26 mouse cellular contexts compared by ENCODE assay signal in genomic region chr2:6572976-6573375, GRCm38 (mm10).
DNase-seq lines count a peak whose midpoint lies in the region; ATAC-seq and TF ChIP-seq lines count a peak whose summit lies in the region.
"Had no signal": no experiment of that assay in that cellular context is flagged by ENCODE, and none has a peak within 500 bp of the region (broad histone marks: within the 10 kb centered on the region; RNA-seq: fewer than 3 reads in every experiment).

No protein-coding gene starts in this region.

- ATAC-seq in heart, embryonic 11.5 days (replicated peaks; ENCODE audit: insufficient number of reproducible peaks, low FRiP score, low TSS enrichment), result no peak
- ATAC-seq in midbrain, embryonic 11.5 days (ENCODE audit: low FRiP score), result no peak
- no peak for ATAC-seq in midbrain, embryonic 14.5 days (ENCODE audit: low FRiP score, low TSS enrichment)
- ATAC-seq: activated CD4-positive, CD25-positive, alpha-beta regulatory T cell, adult 4 months; CD4-positive, CD25-positive, alpha-beta regulatory T cell, adult 4 months; forebrain, embryonic 13.5 days; forebrain, embryonic 15.5 days; forebrain, postnatal 0 days; Patski had no signal

- TF ChIP-seq POLR2A in cortical plate, adult 2 months (IDR thresholded peaks at IDR 0.05; ENCODE audit: extremely low read depth, insufficient read depth, low read length), result no peak

- no peak overlapping the region for H3K9ac ChIP-seq in heart, embryonic 11.5 days (ENCODE audit: low read depth, low read length)
- H3K9ac ChIP-seq in midbrain, embryonic 11.5 days (ENCODE audit: low read length), result no peak overlapping the region
- H3K9ac ChIP-seq in midbrain, embryonic 14.5 days (replicated peaks; ENCODE audit: low read length), result no peak overlapping the region
- H3K9ac ChIP-seq: embryonic facial prominence, embryonic 13.5 days; embryonic facial prominence, embryonic 15.5 days; forebrain, embryonic 13.5 days; forebrain, embryonic 15.5 days; forebrain, postnatal 0 days had no signal

- no peak overlapping the region for H3K4me3 ChIP-seq in heart, embryonic 11.5 days (ENCODE audit: low read depth, low read length)
- no peak overlapping the region for H3K4me3 ChIP-seq in midbrain, embryonic 11.5 days (ENCODE audit: low read depth, low read length)
- H3K4me3 ChIP-seq in midbrain, embryonic 14.5 days (replicated peaks; ENCODE audit: low read depth, low read length), result no peak overlapping the region
- no peak overlapping the region for H3K4me3 ChIP-seq in cortical plate, adult 2 months (ENCODE audit: insufficient read depth, low read length)
- H3K4me3 ChIP-seq: embryonic facial prominence, embryonic 13.5 days; embryonic facial prominence, embryonic 15.5 days; erythroblast, embryonic 14.5 days; forebrain, embryonic 13.5 days; forebrain, embryonic 15.5 days had no signal

- no peaks in the 10 kb centered on the region for H3K9me3 ChIP-seq in heart, embryonic 11.5 days (replicated peaks; ENCODE audit: control insufficient read depth, low read length)
- no peaks in the 10 kb centered on the region for H3K9me3 ChIP-seq in midbrain, embryonic 11.5 days (ENCODE audit: control insufficient read depth, low read length)
- no peaks in the 10 kb centered on the region for H3K9me3 ChIP-seq in midbrain, embryonic 14.5 days (ENCODE audit: control insufficient read depth, low read length)
- H3K9me3 ChIP-seq: embryonic facial prominence, embryonic 13.5 days; embryonic facial prominence, embryonic 15.5 days; forebrain, embryonic 13.5 days; forebrain, embryonic 15.5 days; G1E had no signal

- DNase-seq in heart, adult 11 months, result peak; percentile 64
- peak; percentile 53 for DNase-seq in midbrain, embryonic 11.5 days (ENCODE audit: low spot score, missing footprints)
- no peak for DNase-seq in midbrain, embryonic 14.5 days
- DNase-seq: adrenal gland, adult 8-10 months; adrenal gland, postnatal 14 days; adrenal gland, postnatal 36 days; B cell, adult 2 months; cerebellum, adult 11-12 months; cerebellum, adult 2 months; cerebellum, adult 9-10 months; cerebellum, postnatal 10 days; cerebellum, postnatal 25 days; embryo, embryonic 11 days; forebrain, postnatal 0 days had no signal

- no peaks in the 10 kb centered on the region for H3K36me3 ChIP-seq in heart, embryonic 11.5 days (ENCODE audit: control insufficient read depth, insufficient read depth, low read length)
- H3K36me3 ChIP-seq in midbrain, embryonic 11.5 days (ENCODE audit: control insufficient read depth, insufficient read depth, low read length), result no peaks in the 10 kb centered on the region
- H3K36me3 ChIP-seq in midbrain, embryonic 14.5 days (ENCODE audit: control insufficient read depth, insufficient read depth, low read length), result peaks cover 7% of the 10 kb centered on the region; the same call in 1 of the 2 replicates
- H3K36me3 ChIP-seq: embryonic facial prominence, embryonic 13.5 days; embryonic facial prominence, embryonic 15.5 days; G1E had no signal

- no peaks in the 10 kb centered on the region; the same call in 1 of the 2 replicates for H3K4me1 ChIP-seq in heart, embryonic 11.5 days (ENCODE audit: control insufficient read depth, insufficient read depth, low read length)
- no peaks in the 10 kb centered on the region for H3K4me1 ChIP-seq in midbrain, embryonic 11.5 days (ENCODE audit: control insufficient read depth, insufficient read depth, low read length)
- H3K4me1 ChIP-seq in midbrain, embryonic 14.5 days (ENCODE audit: control insufficient read depth, insufficient read depth, low read length), result no peaks in the 10 kb centered on the region
- H3K4me1 ChIP-seq in cortical plate, adult 2 months (ENCODE audit: control insufficient read depth, insufficient read depth, low read length), result peaks cover 9% of the 10 kb centered on the region
- H3K4me1 ChIP-seq: embryonic facial prominence, embryonic 13.5 days; embryonic facial prominence, embryonic 15.5 days had no signal

- no peaks in the 10 kb centered on the region for H3K27me3 ChIP-seq in heart, embryonic 11.5 days (ENCODE audit: control insufficient read depth, insufficient read depth, low read length)
- no peaks in the 10 kb centered on the region for H3K27me3 ChIP-seq in midbrain, embryonic 11.5 days (ENCODE audit: control insufficient read depth, insufficient read depth, low read length)
- no peaks in the 10 kb centered on the region for H3K27me3 ChIP-seq in midbrain, embryonic 14.5 days (ENCODE audit: control insufficient read depth, insufficient read depth, low read length)
- H3K27me3 ChIP-seq: CH12.LX; embryonic facial prominence, embryonic 13.5 days; embryonic facial prominence, embryonic 15.5 days; forebrain, embryonic 13.5 days; forebrain, embryonic 15.5 days; Patski had no signal

- 66% methylated on average over 5 of the region's 5 CpGs for WGBS in heart, embryonic 11.5 days (ENCODE audit: insufficient replicate concordance)
- WGBS in midbrain, embryonic 11.5 days, result 83% methylated on average over 5 of the region's 5 CpGs
- WGBS in midbrain, embryonic 14.5 days, result 93% methylated on average over 5 of the region's 5 CpGs

- no peak overlapping the region for H3K4me2 ChIP-seq in heart, embryonic 11.5 days
- H3K4me2 ChIP-seq in midbrain, embryonic 11.5 days, result no peak overlapping the region
- no peak overlapping the region for H3K4me2 ChIP-seq in midbrain, embryonic 14.5 days (ENCODE audit: low read length)
- H3K4me2 ChIP-seq: embryonic facial prominence, embryonic 13.5 days; embryonic facial prominence, embryonic 15.5 days; forebrain, embryonic 13.5 days; forebrain, embryonic 15.5 days had no signal

- TF ChIP-seq CTCF in cortical plate, adult 2 months (IDR thresholded peaks at IDR 0.05; ENCODE audit: extremely low read depth, insufficient read depth, low read length), result no peak

- H3K27ac ChIP-seq in heart, embryonic 11.5 days (ENCODE audit: low read depth, low read length), result no peak overlapping the region
- no peak overlapping the region for H3K27ac ChIP-seq in midbrain, embryonic 11.5 days (ENCODE audit: low read depth, low read length)
- H3K27ac ChIP-seq in midbrain, embryonic 14.5 days (replicated peaks; ENCODE audit: low read depth, low read length), result no peak overlapping the region
- peak overlapping the region; percentile 40; the same call in 1 of the 2 replicates for H3K27ac ChIP-seq in cortical plate, adult 2 months (ENCODE audit: insufficient read depth, low read length)
- H3K27ac ChIP-seq: embryonic facial prominence, embryonic 13.5 days; embryonic facial prominence, embryonic 15.5 days; forebrain, embryonic 13.5 days; forebrain, embryonic 15.5 days had no signal
